Mouse (Mus musculus) liver, adult 2 months (tissue): ENCODE results near the gene Dcaf11.

Experiments used
- CTCF ChIP-seq: fragments of 200-500 bp; IDR thresholded peaks from 2 replicates; pipeline ENCODE4 v1.5.1; 2011; ENCODE audit warnings: low read depth, low read length, control low read depth
- POLR2A ChIP-seq: fragments of 200-500 bp; IDR thresholded peaks from 2 replicates; pipeline ENCODE4 v1.6.1; 2011; ENCODE audit warnings: low read length, control low read depth; ENCODE audit not compliant: insufficient read depth; ENCODE audit errors: extremely low read depth

DNA sequence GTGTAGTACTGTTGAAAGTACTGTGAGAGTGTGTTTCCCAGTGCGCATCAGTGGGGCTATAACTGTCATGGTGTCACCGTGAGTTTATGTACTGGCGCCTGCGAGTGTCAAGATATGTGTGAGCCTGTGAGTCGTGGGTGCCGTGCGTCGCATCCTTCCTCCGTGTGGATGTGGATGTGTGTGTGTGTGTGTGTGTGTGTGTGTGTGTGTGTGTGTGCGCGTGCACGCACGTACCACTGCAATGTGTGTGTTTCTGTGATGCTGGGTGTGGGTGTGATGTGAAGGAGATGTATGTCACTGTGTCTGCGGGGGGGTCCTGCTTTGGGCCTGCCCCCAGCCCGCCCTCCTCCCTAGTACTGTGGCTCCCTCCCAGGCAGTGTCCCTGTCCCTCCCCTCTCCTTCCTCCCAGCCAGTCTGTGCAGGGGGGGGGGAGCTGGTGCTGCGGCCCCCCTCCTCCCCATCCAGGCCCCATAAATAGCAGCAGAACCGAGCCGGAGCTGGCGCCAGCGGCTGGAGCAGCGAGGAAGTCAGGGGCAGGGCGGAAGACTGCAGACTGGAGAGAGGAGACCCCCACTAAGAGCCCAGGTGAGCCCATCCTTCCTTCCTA, 49.6 kb upstream of the Dcaf11 start, which contains the start of gene Cpne6:
- TF ChIP-seq CTCF: no peak
- TF ChIP-seq POLR2A: no peak
